Mouse (Mus musculus) CH12.LX (cell line): ENCODE results near the gene Slc25a12.

Experiments
- CTCF ChIP-seq, 2 experiments: IDR thresholded peaks in 1 of 2; conservative IDR thresholded peaks in 1 of 2; 2 replicates each; pipeline ENCODE4 v1.5.1; 2011 to 2012; ENCODE audit warnings: low read depth in 2 of 2, low read length in 2 of 2, improper control_type of control experiment in 1 of 2, inconsistent platforms in 1 of 2, mild to moderate bottlenecking in 1 of 2, moderate library complexity in 1 of 2
- EP300 ChIP-seq: IDR thresholded peaks from 2 replicates; pipeline ENCODE4 v1.6.1; 2011; ENCODE audit warnings: low read length, improper control_type of control experiment
- ETS1 ChIP-seq: conservative IDR thresholded peaks from 2 replicates; pipeline ENCODE4 v1.6.1; 2012; ENCODE audit warnings: low read depth, mild to moderate bottlenecking, inconsistent platforms, low read length, improper control_type of control experiment, moderate library complexity
- IRF4 ChIP-seq: IDR thresholded peaks from 2 replicates; pipeline ENCODE4 v1.6.1; 2014; ENCODE audit warnings: low read depth, mild to moderate bottlenecking, inconsistent platforms, low read length, improper control_type of control experiment
- MAX ChIP-seq: IDR thresholded peaks from 2 replicates; pipeline ENCODE4 v1.6.1; 2011; ENCODE audit warnings: low read length, improper control_type of control experiment
- MYC ChIP-seq: IDR thresholded peaks from 2 replicates; pipeline ENCODE4 v1.6.1; 2011; ENCODE audit warnings: low read depth, mild to moderate bottlenecking, improper control_type of control experiment, low read length
- POLR2A ChIP-seq: IDR thresholded peaks from 2 replicates; pipeline ENCODE4 v1.6.1; 2011; ENCODE audit warnings: low read depth, mild to moderate bottlenecking, improper control_type of control experiment, low read length
- ZC3H11A ChIP-seq: IDR thresholded peaks from 2 replicates; pipeline ENCODE4 v1.6.1; 2012; ENCODE audit warnings: low read depth, mild to moderate bottlenecking, inconsistent platforms, low read length, improper control_type of control experiment

DNA sequence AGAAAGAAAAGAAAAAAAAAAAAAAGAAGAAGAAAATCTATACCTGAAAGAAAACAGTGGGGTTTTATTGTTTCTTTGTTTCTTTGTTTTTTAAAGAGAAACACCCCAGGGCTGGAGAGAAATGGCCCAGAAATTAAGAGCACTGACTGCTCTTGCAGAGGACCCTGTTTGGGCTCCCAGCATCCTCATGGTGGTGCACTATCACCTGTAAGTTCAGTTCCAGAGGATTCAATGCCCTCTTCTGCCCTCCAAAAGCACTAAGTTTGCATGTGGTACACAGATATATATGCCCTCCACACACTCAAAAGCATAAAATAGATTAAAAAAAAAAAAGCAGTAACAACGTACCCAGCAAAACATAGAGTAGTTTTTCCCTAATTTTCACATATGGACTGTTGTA is 68.8 kb downstream of the Slc25a12 start:
- TF ChIP-seq ZC3H11A (no peak), POLR2A (no peak), MAX (no peak), CTCF (conservative IDR thresholded peaks at IDR 0.05 in 1 of 2, IDR thresholded peaks at IDR 0.05 in 1 of 2; ENCODE audit: low read depth in 2 of 2, low read length in 2 of 2) (no peak), EP300 (no peak), IRF4 (no peak), MYC (no peak), ETS1 (no peak)
